Mouse (Mus musculus) ovary, postnatal 14 days (tissue): ENCODE measurements around the gene Rtn2.

Experiments used
- DNase-seq: peaks from one replicate; pipeline ENCODE4 v3.0.0; 2022; ENCODE audit warnings: low spot score

Gene Rtn2

GRCm38 (mm10) chr7:19301461-19302263 lies 19.2 kb downstream of the Rtn2 start:
- no peak for DNase-seq

GRCm38 (mm10) chr7:19302264-19303045 lies 20.0 kb downstream of the Rtn2 start:
- DNase-seq, result no peak

- DNase-seq, result no peak
Observed at GRCm38 (mm10) chr7:19303046-19303305, 20.6 kb downstream of the Rtn2 start.

- DNase-seq, result peak; percentile 66
Observed at GRCm38 (mm10) chr7:19303770-19304169, 21.3 kb downstream of the Rtn2 start.

GRCm38 (mm10) chr7:19304501-19305412 lies 22.3 kb downstream of the Rtn2 start:
- DNase-seq, result no peak

- no peak for DNase-seq
Observed at GRCm38 (mm10) chr7:19305413-19305735, 22.9 kb downstream of the Rtn2 start.

GRCm38 (mm10) chr7:19305796-19306765 lies 23.7 kb downstream of the Rtn2 start:
- no peak for DNase-seq

- DNase-seq, result no peak
Observed at GRCm38 (mm10) chr7:19306819-19307738, 24.7 kb downstream of the Rtn2 start.

GRCm38 (mm10) chr7:19307739-19308453 lies 25.5 kb downstream of the Rtn2 start:
- no peak for DNase-seq

- DNase-seq, result peak; percentile 94
Observed at GRCm38 (mm10) chr7:19308454-19309277, 26.2 kb downstream of the Rtn2 start.

- no peak for DNase-seq
Observed at GRCm38 (mm10) chr7:19309278-19309883, 27.0 kb downstream of the Rtn2 start.

- DNase-seq, result peak; percentile 92
Observed at GRCm38 (mm10) chr7:19309884-19310641, 27.6 kb downstream of the Rtn2 start, which contains the start of gene Fosb. Fosb (minus strand) TSS chr7:19310051.

GRCm38 (mm10) chr7:19311991-19312390 lies 29.6 kb downstream of the Rtn2 start:
- DNase-seq, result no peak

- no peak for DNase-seq
Observed at GRCm38 (mm10) chr7:19314033-19314432, 31.6 kb downstream of the Rtn2 start.

- no peak for DNase-seq
Observed at GRCm38 (mm10) chr7:19316451-19317161, 34.2 kb downstream of the Rtn2 start.

- DNase-seq, result no peak
Observed at GRCm38 (mm10) chr7:19318201-19318600, 35.8 kb downstream of the Rtn2 start.

- DNase-seq, result no peak
Observed at GRCm38 (mm10) chr7:19318676-19319075, 36.3 kb downstream of the Rtn2 start.
